Mouse (Mus musculus) CH12.LX (cell line): ENCODE data around the gene 1700021F05Rik. TPM values are rescaled to one million over a fixed set of nuclear protein-coding genes. Genes with fewer than 3 reads are reported as not detected.
A peak's percentile ranks its signal among the peaks of the same experiment; 100 is the strongest.

ENCODE experiments used
- DNase-seq: peaks from one replicate; pipeline ENCODE4 v3.0.0-alpha.2; 2013; ENCODE audit errors: extremely low read depth
- H3K27ac ChIP-seq: 2 replicates; pipeline ENCODE4 v1.5.1; 2012; ENCODE audit warnings: low read depth, mild to moderate bottlenecking, control low read depth, moderate library complexity; ENCODE audit not compliant: insufficient read depth
- H3K27me3 ChIP-seq: replicated peaks from 2 replicates; pipeline ENCODE3; 2012; ENCODE audit warnings: inconsistent platforms
- H3K36me3 ChIP-seq, 2 experiments: replicated peaks in 1 of 2; 2 replicates each; pipeline versions ENCODE3 to v1.6.1; 2012; ENCODE audit warnings: inconsistent platforms in 1 of 2, low read length in 1 of 2, mild to moderate bottlenecking in 1 of 2, mixed read lengths in 1 of 2, moderate library complexity in 1 of 2; ENCODE audit not compliant: control insufficient read depth in 1 of 2, insufficient read depth in 1 of 2
- H3K4me1 ChIP-seq, 2 experiments: 2 replicates each; pipeline ENCODE4 v1.6.1; 2012; ENCODE audit warnings: inconsistent platforms in 1 of 2, moderate library complexity in 1 of 2; ENCODE audit not compliant: insufficient read depth in 2 of 2, control insufficient read depth in 1 of 2
- H3K4me2 ChIP-seq: 2 replicates; pipeline ENCODE4 v1.6.1; 2012; ENCODE audit warnings: low read depth, mild to moderate bottlenecking, control low read depth; ENCODE audit not compliant: poor library complexity, insufficient read depth, severe bottlenecking
- H3K4me3 ChIP-seq, 3 experiments: fragments of 150-350 bp in 1 of 3; sonication (generic) in 1 of 3; replicated peaks in 1 of 3; 2 replicates each; pipeline versions ENCODE3 to v1.5.1; 2011 to 2012; ENCODE audit warnings: low read depth in 2 of 3, low read length in 2 of 3, mild to moderate bottlenecking in 2 of 3, moderate library complexity in 2 of 3, control low read depth in 1 of 3, improper control_type of control experiment in 1 of 3, inconsistent platforms in 1 of 3, mixed read lengths in 1 of 3; ENCODE audit not compliant: poor library complexity in 1 of 3
- H3K79me2 ChIP-seq: replicated peaks from 2 replicates; pipeline ENCODE4 v1.6.1; 2012; ENCODE audit warnings: mild to moderate bottlenecking, moderate library complexity; ENCODE audit not compliant: control insufficient read depth, poor library complexity, insufficient read depth, severe bottlenecking; ENCODE audit errors: extremely low read depth
- H3K9ac ChIP-seq: 2 replicates; pipeline ENCODE4 v1.6.1; 2012; ENCODE audit warnings: low read depth, mild to moderate bottlenecking, control low read depth, moderate library complexity; ENCODE audit not compliant: insufficient read depth
- H3K9me3 ChIP-seq: replicated peaks from 2 replicates; pipeline ENCODE3; 2012; ENCODE audit warnings: low read length, inconsistent platforms, mixed read lengths
- BHLHE40 ChIP-seq: IDR thresholded peaks from 2 replicates; pipeline ENCODE4 v1.6.1; 2011; ENCODE audit warnings: mild to moderate bottlenecking, low read depth, low read length, improper control_type of control experiment
- CTCF ChIP-seq, 2 experiments: IDR thresholded peaks in 1 of 2; conservative IDR thresholded peaks in 1 of 2; 2 replicates each; pipeline ENCODE4 v1.5.1; 2011 to 2012; ENCODE audit warnings: low read depth in 2 of 2, low read length in 2 of 2, improper control_type of control experiment in 1 of 2, inconsistent platforms in 1 of 2, mild to moderate bottlenecking in 1 of 2, moderate library complexity in 1 of 2
- E2F4 ChIP-seq: IDR thresholded peaks from 2 replicates; pipeline ENCODE4 v1.6.1; 2011; ENCODE audit warnings: low read depth, low read length, improper control_type of control experiment; ENCODE audit not compliant: insufficient replicate concordance
- ELF1 ChIP-seq: IDR thresholded peaks from 2 replicates; pipeline ENCODE4 v1.6.1; 2014; ENCODE audit warnings: low read depth, mild to moderate bottlenecking, inconsistent platforms, low read length, improper control_type of control experiment
- EP300 ChIP-seq: IDR thresholded peaks from 2 replicates; pipeline ENCODE4 v1.6.1; 2011; ENCODE audit warnings: low read length, improper control_type of control experiment
- ETS1 ChIP-seq: conservative IDR thresholded peaks from 2 replicates; pipeline ENCODE4 v1.6.1; 2012; ENCODE audit warnings: low read depth, mild to moderate bottlenecking, inconsistent platforms, low read length, improper control_type of control experiment, moderate library complexity
- GABPA ChIP-seq: IDR thresholded peaks from 2 replicates; pipeline ENCODE4 v1.6.1; 2012; ENCODE audit warnings: low read depth, low read length, improper control_type of control experiment, inconsistent platforms; ENCODE audit not compliant: insufficient replicate concordance
- HCFC1 ChIP-seq: IDR thresholded peaks from 2 replicates; pipeline ENCODE4 v1.6.1; 2012; ENCODE audit warnings: low read depth, mild to moderate bottlenecking, inconsistent platforms, low read length, improper control_type of control experiment
- IRF4 ChIP-seq: IDR thresholded peaks from 2 replicates; pipeline ENCODE4 v1.6.1; 2014; ENCODE audit warnings: low read depth, mild to moderate bottlenecking, inconsistent platforms, low read length, improper control_type of control experiment
- JUND ChIP-seq: conservative IDR thresholded peaks from 2 replicates; pipeline ENCODE4 v1.6.1; 2011; ENCODE audit warnings: low read depth, low read length, improper control_type of control experiment
- MAFK ChIP-seq: IDR thresholded peaks from 2 replicates; pipeline ENCODE4 v1.6.1; 2011; ENCODE audit warnings: low read length, improper control_type of control experiment; ENCODE audit not compliant: insufficient replicate concordance
- MAX ChIP-seq: IDR thresholded peaks from 2 replicates; pipeline ENCODE4 v1.6.1; 2011; ENCODE audit warnings: low read length, improper control_type of control experiment
- MAZ ChIP-seq: IDR thresholded peaks from 2 replicates; pipeline ENCODE4 v1.6.1; 2012; ENCODE audit warnings: low read depth, mild to moderate bottlenecking, inconsistent platforms, low read length, improper control_type of control experiment, moderate library complexity
- MEF2A ChIP-seq: IDR thresholded peaks from 2 replicates; pipeline ENCODE4 v1.6.1; 2014; ENCODE audit warnings: low read depth, mild to moderate bottlenecking, inconsistent platforms, low read length, improper control_type of control experiment, borderline replicate concordance
- MXI1 ChIP-seq: IDR thresholded peaks from 2 replicates; pipeline ENCODE4 v1.6.1; 2011; ENCODE audit warnings: mild to moderate bottlenecking, low read depth, low read length, improper control_type of control experiment
- MYC ChIP-seq: IDR thresholded peaks from 2 replicates; pipeline ENCODE4 v1.6.1; 2011; ENCODE audit warnings: low read depth, mild to moderate bottlenecking, improper control_type of control experiment, low read length
- NELFE ChIP-seq: IDR thresholded peaks from 2 replicates; pipeline ENCODE4 v1.6.1; 2011; ENCODE audit warnings: low read depth, low read length, improper control_type of control experiment
- NRF1 ChIP-seq: IDR thresholded peaks from 2 replicates; pipeline ENCODE4 v1.6.1; 2014; ENCODE audit warnings: low read depth, mild to moderate bottlenecking, inconsistent platforms, low read length, improper control_type of control experiment, moderate library complexity
- POLR2AphosphoS2 ChIP-seq: IDR thresholded peaks from 2 replicates; pipeline ENCODE4 v1.6.1; 2011; ENCODE audit warnings: low read depth, low read length, improper control_type of control experiment
- RAD21 ChIP-seq: IDR thresholded peaks from 2 replicates; pipeline ENCODE4 v1.6.1; 2011; ENCODE audit warnings: low read depth, mild to moderate bottlenecking, low read length, improper control_type of control experiment, moderate library complexity
- RCOR1 ChIP-seq: conservative IDR thresholded peaks from 2 replicates; pipeline ENCODE4 v1.6.1; 2012; ENCODE audit warnings: low read depth, mild to moderate bottlenecking, inconsistent platforms, low read length, improper control_type of control experiment
- SMC3 ChIP-seq: IDR thresholded peaks from 2 replicates; pipeline ENCODE4 v1.6.1; 2011; ENCODE audit warnings: low read depth, low read length, improper control_type of control experiment
- TBP ChIP-seq: conservative IDR thresholded peaks from 2 replicates; pipeline ENCODE4 v1.6.1; 2011; ENCODE audit warnings: low read depth, low read length, improper control_type of control experiment
- TCF12 ChIP-seq: IDR thresholded peaks from 2 replicates; pipeline ENCODE4 v1.6.1; 2014; ENCODE audit warnings: low read depth, mild to moderate bottlenecking, inconsistent platforms, low read length, improper control_type of control experiment
- UBTF ChIP-seq: IDR thresholded peaks from 2 replicates; pipeline ENCODE4 v1.6.1; 2012; ENCODE audit warnings: low read depth, mild to moderate bottlenecking, inconsistent platforms, low read length, improper control_type of control experiment, moderate library complexity
- USF1 ChIP-seq: IDR thresholded peaks from 2 replicates; pipeline ENCODE4 v1.6.1; 2014; ENCODE audit warnings: low read depth, mild to moderate bottlenecking, inconsistent platforms, low read length, improper control_type of control experiment
- USF2 ChIP-seq: conservative IDR thresholded peaks from 2 replicates; pipeline ENCODE4 v1.6.1; 2011; ENCODE audit warnings: low read depth, low read length, improper control_type of control experiment
- dilution Hi-C: fragments of 300-500 bp; cut with MboI; formaldehyde crosslinking; loops from 2 replicates; pipeline ENCODE4 v1.14.3; 2020; ENCODE audit warnings: low sequenced_read_pairs; ENCODE audit not compliant: extremely low pct_unique_long_range_greater_than_20kb, extremely low pct_ligation_motif_present
- in situ Hi-C: fragments of 300-500 bp; cut with MboI; formaldehyde crosslinking; loops from 3 replicates; pipeline ENCODE4 v1.14.3; 2019; ENCODE audit warnings: low sequenced_read_pairs, low pct_ligation_motif_present, low pct_unique_long_range_greater_than_20kb, mixed read lengths
- polyA plus RNA-seq: library from polyadenylated mRNA; unstranded; fragments of >175 nt; gene quantifications from 2 replicates; pipeline ENCODE4 v1.2.1, GENCODE M21; 2012; ENCODE audit warnings: low read depth; ENCODE audit not compliant: insufficient read length
- total RNA-seq, 2 experiments: library from RNA; depleted of rRNA; stranded (reverse); fragments of 300-350 nt in 1 of 2; fragments of >200 nt in 1 of 2; gene quantifications; 2 replicates each; pipeline ENCODE4 v1.2.3; 2012 to 2014

1700021F05Rik gene
- total and polyA plus RNA-seq, 3 experiments, result 33.0 to 70.3 (median 53.0) TPM

DNA sequence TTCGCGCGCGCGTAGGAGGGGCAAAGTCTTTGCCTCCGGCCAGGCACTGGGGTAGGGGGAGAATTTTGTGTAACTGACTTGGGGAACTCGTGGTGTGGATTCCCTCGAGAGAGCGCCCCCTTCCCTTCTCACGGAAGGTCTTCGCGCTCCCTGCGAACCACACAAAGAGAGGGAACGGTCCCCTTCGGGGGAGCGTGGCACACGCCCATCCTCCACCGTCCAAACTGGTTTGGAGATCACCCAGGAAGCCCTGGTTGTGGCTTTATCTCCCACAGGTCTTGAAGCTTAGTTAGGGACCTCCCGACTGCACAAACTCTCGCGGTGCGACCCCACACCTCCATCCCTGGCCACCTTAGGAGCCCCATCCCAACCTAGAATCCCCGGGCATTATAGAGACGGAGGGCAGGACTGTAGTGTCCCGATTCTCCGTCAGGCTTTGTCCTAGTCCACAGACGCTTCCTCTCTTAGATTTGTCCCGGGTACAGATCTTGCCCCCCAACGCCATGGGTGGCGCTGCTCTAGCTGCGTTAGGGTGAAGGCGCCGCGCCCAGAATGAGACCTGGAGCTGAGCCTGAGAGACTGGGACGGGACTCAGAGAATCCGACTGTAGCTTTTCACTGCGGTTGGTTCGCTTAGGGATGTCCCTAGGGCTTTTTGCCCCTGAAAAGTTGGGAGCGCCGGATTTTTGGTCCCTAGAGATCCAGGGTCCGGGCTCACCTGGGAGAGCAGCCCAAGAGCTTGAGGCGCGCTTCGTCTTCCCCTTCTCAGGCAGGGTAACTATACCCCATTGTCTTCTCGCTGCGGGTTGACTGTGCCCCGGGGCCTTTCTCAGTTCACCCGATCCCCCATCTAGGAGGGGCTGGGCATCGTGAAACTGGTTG lies 38.8 kb upstream of the 1700021F05Rik start:
- Histone ChIP-seq H3K4me2 (peak overlapping the region; percentile 48; the same call in 1 of the 2 replicates), H3K27me3 (no peaks in the 10 kb centered on the region), H3K4me3 (peak overlapping the region; percentile 68 to 96 (median 95)), H3K9ac (peak overlapping the region; percentile 88), H3K27ac (peak overlapping the region; percentile 80), H3K36me3 (peaks cover 17 to 30% of the 10 kb centered on the region in 2 experiments), H3K9me3 (peaks cover 2% of the 10 kb centered on the region), H3K79me2 (peaks cover 40% of the 10 kb centered on the region), H3K4me1 (peaks cover 7 to 43% of the 10 kb centered on the region in 2 experiments; a peak in 3 of 4 replicates)
- TF ChIP-seq JUND (no peak), CTCF (conservative IDR thresholded peaks at IDR 0.05 in 1 of 2, IDR thresholded peaks at IDR 0.05 in 1 of 2; ENCODE audit: low read depth in 2 of 2, low read length in 2 of 2) (peak in 1 of 2 experiments; percentile 48; a peak in 2 of 4 replicates), POLR2AphosphoS2 (peak; percentile 36; the same call in 1 of the 2 replicates), TCF12 (peak; percentile 26; the same call in 1 of the 2 replicates), SMC3 (peak; percentile 5; the same call in 1 of the 2 replicates), RCOR1 (no peak), UBTF (peak; percentile 52; the same call in 1 of the 2 replicates), RAD21 (peak; percentile 5), MAFK (no peak), IRF4 (0 out of 2 replicates have a peak, but pooled peaks have one; percentile 20), ELF1 (peak; percentile 19; the same call in 1 of the 2 replicates), MXI1 (peak; percentile 54), MAX (peak; percentile 52; the same call in 1 of the 2 replicates)
- in situ Hi-C loops (loop anchor here (5.0 to 10.0 kb wide), 4 partner anchors 163 to 485 kb away; no protein-coding TSS in a partner anchor), dilution Hi-C loops (no loop called here)
- peak; percentile 52 for DNase-seq

DNA sequence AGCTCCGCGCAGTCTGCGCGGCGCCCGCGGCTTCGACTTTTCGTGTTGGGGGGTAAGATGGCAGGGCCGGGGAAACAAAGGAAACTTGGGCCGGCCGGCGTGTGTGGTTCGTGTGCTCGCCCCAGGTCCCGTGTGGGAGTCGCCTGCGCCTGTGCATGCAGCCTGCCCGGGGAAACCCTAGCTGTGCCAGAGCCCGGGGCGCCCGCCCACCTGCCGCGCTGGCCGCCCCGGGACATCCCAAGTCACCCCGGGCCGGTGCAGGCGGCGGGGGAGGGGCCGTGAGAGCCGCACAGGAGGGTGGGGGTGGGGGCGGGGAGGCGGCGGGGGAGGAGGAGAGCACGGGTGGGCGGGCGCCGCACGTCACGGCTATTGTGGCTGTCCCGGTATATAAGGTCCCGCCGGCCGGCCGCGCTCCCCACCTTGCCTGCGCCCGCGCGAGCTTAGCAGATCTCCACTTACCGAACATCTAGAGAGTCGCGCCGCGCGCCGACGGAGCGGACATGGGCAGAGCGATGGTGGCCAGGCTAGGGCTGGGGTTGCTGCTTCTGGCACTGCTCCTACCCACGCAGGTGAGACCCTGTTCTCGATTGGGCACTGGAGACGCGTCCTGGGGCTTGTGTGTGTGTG lies 38.1 kb upstream of the 1700021F05Rik start:
- Histone ChIP-seq H3K9ac (peak overlapping the region; percentile 88), H3K27ac (peak overlapping the region; percentile 80), H3K4me3 (peak overlapping the region; percentile 68 to 96 (median 95)), H3K4me2 (peak overlapping the region; percentile 22; the same call in 1 of the 2 replicates), H3K9me3 (peaks cover 2% of the 10 kb centered on the region), H3K4me1 (peaks cover 7 to 43% of the 10 kb centered on the region in 2 experiments; a peak in 3 of 4 replicates), H3K27me3 (no peaks in the 10 kb centered on the region), H3K79me2 (peaks cover 40% of the 10 kb centered on the region), H3K36me3 (peaks cover 16 to 24% of the 10 kb centered on the region in 2 experiments)
- dilution Hi-C loops, result no loop called here
- peak; percentile 78 for DNase-seq
- in situ Hi-C loops, result loop anchor here (5.0 to 10.0 kb wide), 3 partner anchors 163 to 486 kb away; no protein-coding TSS in a partner anchor
- peak; percentile 86 for TF ChIP-seq TBP
- TF ChIP-seq NELFE, result peak; percentile 98
- no peak; the same call in 1 of the 2 replicates for TF ChIP-seq HCFC1
- TF ChIP-seq POLR2AphosphoS2, result peak; percentile 97
- TF ChIP-seq USF2, result no peak
- peak; percentile 83 for TF ChIP-seq ETS1
- TF ChIP-seq NRF1, result peak; percentile 74
- TF ChIP-seq E2F4, result no peak
- TF ChIP-seq UBTF, result 0 out of 2 replicates have a peak, but pooled peaks have one; percentile 84
- no peak; the same call in none of the 2 replicates for TF ChIP-seq MXI1
- TF ChIP-seq JUND, result no peak
- peak; percentile 70; the same call in 1 of the 2 replicates for TF ChIP-seq MAZ
- no peak for TF ChIP-seq GABPA
- no peak; the same call in 1 of the 2 replicates for TF ChIP-seq ELF1
- TF ChIP-seq USF1, result no peak
- TF ChIP-seq EP300, result no peak
- TF ChIP-seq MEF2A, result peak; percentile 57
- peak; percentile 98 for TF ChIP-seq BHLHE40
- no peak for TF ChIP-seq MYC
